In the genomic region with DNA sequence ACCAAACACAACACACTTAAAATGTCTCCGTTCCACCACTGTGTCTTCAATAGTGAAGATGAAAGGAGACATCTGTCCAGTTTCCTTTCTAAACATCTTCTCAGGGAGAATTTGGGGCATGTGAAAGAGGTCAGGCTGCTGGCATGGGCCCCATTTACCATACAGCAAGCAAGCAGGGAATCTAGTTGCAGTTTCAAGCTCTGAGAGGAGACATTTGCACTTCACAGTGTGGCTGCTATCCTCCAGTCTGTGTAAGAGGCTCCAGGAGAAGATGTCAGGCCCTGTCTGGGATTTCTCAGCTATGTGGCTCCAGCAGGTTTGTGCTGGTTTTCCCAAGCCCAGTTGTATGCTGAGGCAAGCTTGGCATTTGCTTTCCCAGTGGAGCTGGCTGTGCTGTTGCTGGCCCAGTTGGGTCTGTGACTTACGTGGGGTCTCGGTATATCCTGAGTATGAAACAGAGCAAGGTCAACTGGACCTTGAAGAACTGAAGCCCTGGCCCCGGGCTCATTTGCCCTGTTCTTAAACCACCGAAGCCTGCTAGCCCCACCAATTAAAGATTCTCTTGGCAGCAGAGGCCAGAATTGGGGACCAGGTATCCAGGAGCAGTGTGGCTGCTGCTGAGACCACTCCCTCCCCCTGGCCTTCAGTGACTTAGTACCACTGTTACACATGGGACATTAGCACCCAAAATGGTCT, we compare ENCODE assay signal across 11 mouse cellular contexts. TPM values are rescaled to one million over a fixed set of nuclear protein-coding genes. Genes with fewer than 3 reads are reported as not detected.
DNase-seq lines count a peak whose midpoint lies in the region; ATAC-seq lines count a peak whose summit lies in the region.
"Had no signal": no experiment of that assay in that cellular context is flagged by ENCODE, and none has a peak within 500 bp of the region (broad histone marks: within the 10 kb centered on the region; RNA-seq: fewer than 3 reads in every experiment).

No protein-coding gene starts in this region.

- H3K27me3 ChIP-seq in heart, embryonic 10.5 days (ENCODE audit: insufficient read depth, poor library complexity, severe bottlenecking), result no peaks in the 10 kb centered on the region
- no peaks in the 10 kb centered on the region for H3K27me3 ChIP-seq in kidney, embryonic 16.5 days (ENCODE audit: insufficient read depth, low read length)

- no peak for ATAC-seq in kidney, embryonic 16.5 days (ENCODE audit: low FRiP score, low TSS enrichment)
- ATAC-seq: CD4-positive, CD25-positive, alpha-beta regulatory T cell, adult 4 months had no signal

- H3K27ac ChIP-seq in heart, embryonic 10.5 days, result peak overlapping the region; percentile 86
- H3K27ac ChIP-seq in kidney, embryonic 16.5 days (ENCODE audit: low read length), result peak overlapping the region; percentile 93

- H3K36me3 ChIP-seq in heart, embryonic 10.5 days, result peaks cover 18% of the 10 kb centered on the region
- H3K36me3 ChIP-seq in kidney, embryonic 16.5 days (ENCODE audit: insufficient read depth, low read length), result peaks cover 13% of the 10 kb centered on the region

- peak overlapping the region; percentile 49 for H3K9ac ChIP-seq in kidney, embryonic 16.5 days (replicated peaks; ENCODE audit: low read length)

- 59% methylated on average over 5 of the region's 5 CpGs for WGBS in heart, embryonic 10.5 days
- WGBS in kidney, embryonic 16.5 days, result 49% methylated on average over 5 of the region's 5 CpGs

- peak; percentile 75 for DNase-seq in heart, embryonic 10.5 days (ENCODE audit: low spot score)
- no peak for DNase-seq in heart, postnatal 25 days (ENCODE audit: low spot score)
- DNase-seq in brain, adult 2 months (ENCODE audit: low read depth, low spot score), result peak; percentile 21
- peak; percentile 69 for DNase-seq in lung, postnatal 36 days
- no peak for DNase-seq in B cell, adult 2 months
- no peak for DNase-seq in left cerebral cortex, postnatal 10 days (ENCODE audit: extremely low spot score in 1 of 2, low spot score in 2 of 2)
- no peak for DNase-seq in urinary bladder, adult 2 months (ENCODE audit: low spot score)
- DNase-seq: adrenal gland, postnatal 10 days; thymus, postnatal 36 days had no signal

- intact Hi-C loops in heart, postnatal 25 days (cut with DNase I), result no loop called here
- intact Hi-C loops in left cerebral cortex, postnatal 10 days (cut with DNase I), result no loop called here

- no peak overlapping the region for H3K4me2 ChIP-seq in kidney, embryonic 16.5 days (replicated peaks; ENCODE audit: low read depth, low read length)

- H3K4me1 ChIP-seq in heart, embryonic 10.5 days, result peaks cover 61% of the 10 kb centered on the region
- H3K4me1 ChIP-seq in kidney, embryonic 16.5 days (ENCODE audit: insufficient read depth, low read length), result peaks cover 52% of the 10 kb centered on the region

- H3K9me3 ChIP-seq in heart, embryonic 10.5 days, result no peaks in the 10 kb centered on the region
- H3K9me3 ChIP-seq in kidney, embryonic 16.5 days (ENCODE audit: low read length), result no peaks in the 10 kb centered on the region

- no peak overlapping the region for H3K4me3 ChIP-seq in heart, embryonic 10.5 days
- H3K4me3 ChIP-seq in kidney, embryonic 16.5 days (ENCODE audit: low read length), result no peak overlapping the region

RNA-seq across cellular contexts. Expression of gene Gnpnat1, which starts 49.0 kb away (rescaled TPM):
- 34.9 and 54.4 TPM in 2 replicates for polyA plus RNA-seq in heart, embryonic 10.5 days (2016; fragmentation: Nextera tagmentation; extraction: Ambion mirVana)
- total RNA-seq in heart, postnatal 25 days (2021), result 10 to 100 TPM in 1 of 2 experiments, 1 to 10 TPM in 1; 9.3 to 11.5 TPM
- polyA plus RNA-seq in kidney, embryonic 16.5 days (2015; fragmentation: Nextera tagmentation; extraction: Ambion mirVana), result 58.1 and 63.0 TPM in 2 replicates
- total RNA-seq in left cerebral cortex, postnatal 10 days (2021), result 10 to 100 TPM; 13.0 to 16.3 TPM
- polyA plus RNA-seq in urinary bladder, adult 2 months (2012; rRNA removed), result 13.1 and 15.8 TPM in 2 replicates

Comparison
In these comparisons a context has a peak if more than half of its experiments do, and no peak if none do; other contexts are left out.
1. DNase-seq: peak in heart, embryonic 10.5 days (single experiment), brain, adult 2 months (single experiment) and lung, postnatal 36 days (single experiment); none in heart, postnatal 25 days (single experiment), B cell, adult 2 months (0 of 2), left cerebral cortex, postnatal 10 days (0 of 2) and urinary bladder, adult 2 months (single experiment).